Mouse (Mus musculus) heart, postnatal 0 days (tissue): ENCODE results near the gene Ccnt1.

Experiments
- CTCF ChIP-seq: IDR thresholded peaks from 2 replicates; pipeline ENCODE4 v1.5.1; 2016; ENCODE audit warnings: antibody characterized with exemption, control low read depth, low read depth
- EP300 ChIP-seq: IDR thresholded peaks from 2 replicates; pipeline ENCODE4 v1.6.1; 2016; ENCODE audit warnings: antibody characterized with exemption, low read depth

GRCm38 (mm10) chr15:98591396-98591795 is 20.7 kb upstream of the Ccnt1 start:
- no peak for TF ChIP-seq CTCF
- TF ChIP-seq EP300: no peak
